Mouse (Mus musculus) gastrocnemius, adult 2 months (tissue): ENCODE results near the gene Gadd45b. TPM values are rescaled to one million over a fixed set of nuclear protein-coding genes. Genes with fewer than 3 reads are reported as not detected.

ENCODE experiments used
- DNase-seq: peaks from one replicate; pipeline ENCODE4 v3.0.0; 2022
- H3K27ac ChIP-seq: fragments of 200-600 bp; 2 replicates; pipeline ENCODE4 v1.8.1; 2022; ENCODE audit warnings: mild to moderate bottlenecking
- H3K4me3 ChIP-seq: fragments of 200-600 bp; 2 replicates; pipeline ENCODE4 v1.8.1; 2022; ENCODE audit warnings: mild to moderate bottlenecking, moderate library complexity
- CTCF ChIP-seq: fragments of 200-600 bp; IDR thresholded peaks from 2 replicates; pipeline ENCODE4 v1.8.1; 2022; ENCODE audit warnings: antibody characterized with exemption, mild to moderate bottlenecking, moderate library complexity
- intact Hi-C: fragments of 180-260 bp; cut with DNase I; formaldehyde crosslinking; loops from one replicate; pipeline ENCODE4 v1.15.1; 2025
- total RNA-seq, 2 experiments: library from RNA; stranded (reverse); gene quantifications; 2 replicates each; pipeline ENCODE4 v1.2.3; 2021

The Gadd45b gene
- total RNA-seq, 2 experiments from 2014 or later, result 23.6 to 28.4 TPM

- TF ChIP-seq CTCF, result peak; percentile 13; the same call in 1 of the 2 replicates
- Histone ChIP-seq H3K4me3 (no peak overlapping the region), H3K27ac (peak overlapping the region; percentile 89)
- DNase-seq, result peak; percentile 83
- intact Hi-C loops, result no loop called here
Measured at GRCm38 (mm10) chr10:80914253-80914656, 15.6 kb upstream of the Gadd45b start.

GRCm38 (mm10) chr10:80915260-80915659 is 14.6 kb upstream of the Gadd45b start:
- no peak for DNase-seq
- no peak overlapping the region for H3K4me3 ChIP-seq
- H3K27ac ChIP-seq, result no peak overlapping the region
- intact Hi-C loops, result no loop called here
- no peak for TF ChIP-seq CTCF

DNA sequence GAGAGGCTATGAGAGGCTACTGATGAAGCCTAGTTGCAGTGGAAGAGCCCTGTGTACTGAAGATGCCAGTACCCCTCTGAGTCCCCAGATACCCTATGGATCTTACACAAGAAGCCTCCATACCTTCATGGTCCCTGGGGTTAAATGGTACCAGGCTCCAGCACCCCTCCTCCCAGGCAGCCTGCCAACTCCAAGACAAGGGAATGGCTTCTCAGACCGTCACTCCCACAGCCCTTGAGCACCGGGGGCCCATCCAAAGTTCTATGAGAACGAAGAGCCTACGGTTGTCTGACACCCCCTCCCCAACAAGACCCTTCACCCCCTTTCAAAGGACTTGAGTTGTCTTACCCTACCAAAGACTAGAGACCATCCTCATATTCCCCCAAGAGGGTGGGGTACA is 14.1 kb upstream of the Gadd45b start:
- intact Hi-C loops, result no loop called here
- H3K27ac ChIP-seq, result no peak overlapping the region
- TF ChIP-seq CTCF, result no peak
- no peak for DNase-seq
- H3K4me3 ChIP-seq, result no peak overlapping the region

DNA sequence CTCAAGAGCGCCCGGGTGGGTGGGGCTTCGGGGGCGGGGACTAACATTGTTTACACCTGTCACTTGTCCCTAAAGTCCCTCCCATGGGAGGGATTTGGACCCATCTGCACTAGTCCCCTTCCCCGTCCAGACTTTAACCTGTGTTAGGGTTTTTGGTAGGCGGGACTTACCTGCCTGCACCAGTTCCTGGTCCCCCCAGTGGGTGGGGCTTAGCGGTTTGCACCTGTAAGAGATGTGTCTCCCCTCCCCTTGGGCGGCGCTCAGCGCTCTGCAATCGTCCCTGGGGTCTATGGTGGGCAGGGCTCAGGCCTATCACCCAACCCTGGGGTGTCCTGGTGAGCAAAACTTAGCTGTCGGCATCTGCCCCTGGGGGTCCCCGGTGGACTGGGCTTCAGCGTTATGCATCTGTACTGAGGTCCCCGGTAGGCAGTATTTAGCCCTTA is 12.5 kb upstream of the Gadd45b start:
- no peak for DNase-seq
- Histone ChIP-seq H3K4me3 (peak overlapping the region; percentile 95), H3K27ac (peak overlapping the region; percentile 84)
- no peak for TF ChIP-seq CTCF
- intact Hi-C loops, result no loop called here

- H3K27ac ChIP-seq, result peak within 1 kb of the TSS; percentile 84
- no peak; the same call in 1 of the 2 replicates for TF ChIP-seq CTCF
- peak; percentile 84 for DNase-seq
- intact Hi-C loops, result no loop called here
- H3K4me3 ChIP-seq, result peak within 1 kb of the TSS; percentile 95
Measured at GRCm38 (mm10) chr10:80917779-80918434, 12.0 kb upstream of the Gadd45b start, which contains the start of gene Lmnb2. Lmnb2 (minus strand) TSS chr10:80918245.

DNA sequence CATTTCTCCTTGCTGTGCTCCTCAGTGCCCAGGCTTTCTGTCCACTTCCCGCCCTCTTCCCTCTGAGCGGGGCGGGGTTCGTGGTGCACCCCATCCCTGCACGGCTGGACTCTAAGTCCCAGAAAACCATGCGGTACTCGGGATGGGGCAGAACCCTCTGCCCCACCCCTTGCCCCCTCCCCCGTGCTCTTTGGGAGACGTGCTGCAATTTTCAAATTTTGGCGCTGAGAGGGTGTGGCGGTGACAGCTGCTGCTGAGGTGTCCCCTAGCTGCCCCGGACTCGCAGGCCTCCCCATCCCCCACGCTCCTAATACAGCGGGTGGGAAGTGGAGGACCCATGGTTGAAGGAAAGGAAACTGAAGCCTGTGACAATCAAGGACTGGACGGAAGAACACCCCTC is 8.0 kb upstream of the Gadd45b start:
- TF ChIP-seq CTCF, result no peak
- peak; percentile 72 for DNase-seq
- Histone ChIP-seq H3K4me3 (peak overlapping the region; percentile 65), H3K27ac (peak overlapping the region; percentile 35; the same call in 1 of the 2 replicates)
- intact Hi-C loops, result loop anchor here (10.0 kb wide), 2 partner anchors 163 to 253 kb away; partner anchors contain the start of gene Eef2

DNA sequence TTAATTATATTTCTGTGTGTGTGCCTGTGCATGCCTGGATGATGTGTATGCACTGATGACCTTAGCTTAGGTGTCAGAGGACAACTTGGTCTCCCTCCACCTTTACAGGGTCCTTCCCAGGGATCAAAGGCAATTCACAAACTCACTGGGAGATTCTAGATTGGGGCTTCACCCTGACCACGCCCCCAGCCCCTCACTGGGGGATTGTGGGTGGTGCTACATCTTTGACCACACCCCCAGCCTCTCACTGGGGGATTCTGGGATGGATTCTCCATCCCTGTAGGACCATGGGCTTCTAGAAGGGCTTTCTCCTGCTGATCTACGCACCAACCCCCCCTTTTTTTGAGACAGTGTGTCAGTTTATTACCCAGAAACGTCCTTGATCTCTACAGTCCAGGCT is 4.4 kb upstream of the Gadd45b start:
- intact Hi-C loops, result loop anchor here (10.0 kb wide), 2 partner anchors 159 to 249 kb away; partner anchors contain the start of gene Eef2
- no peak for DNase-seq
- TF ChIP-seq CTCF, result no peak

GRCm38 (mm10) chr10:80928586-80929298 is 1.1 kb upstream of the Gadd45b start:
- peak; percentile 94 for DNase-seq
- Histone ChIP-seq H3K4me3 (peak overlapping the region; percentile 88), H3K27ac (peak overlapping the region; percentile 95)
- intact Hi-C loops, result loop anchor here (1.0 to 10.0 kb wide), 5 partner anchors 27 to 246 kb away; partner anchors contain the start of gene Eef2
- peak; percentile 83 for TF ChIP-seq CTCF

More for the DNA sequence above, 4.4 kb upstream of the Gadd45b start:
- Histone ChIP-seq H3K4me3 (no peak overlapping the region), H3K27ac (no peak overlapping the region)

GRCm38 (mm10) chr10:80930361-80931152 is 684 bp downstream of the Gadd45b start:
- no peak for TF ChIP-seq CTCF
- intact Hi-C loops, result no loop called here
- H3K4me3 ChIP-seq, result peak overlapping the region; percentile 88
- DNase-seq, result peak; percentile 77
- H3K27ac ChIP-seq, result peak overlapping the region; percentile 96

- peak; percentile 89 for DNase-seq
- H3K27ac ChIP-seq, result peak overlapping the region; percentile 96
Measured at GRCm38 (mm10) chr10:80931153-80931671, 1.3 kb downstream of the Gadd45b start.

GRCm38 (mm10) chr10:80931695-80932094 is 1.8 kb downstream of the Gadd45b start:
- peak; percentile 60 for DNase-seq
- intact Hi-C loops, result no loop called here
- Histone ChIP-seq H3K27ac (peak overlapping the region; percentile 96), H3K4me3 (peak overlapping the region; percentile 88)
- TF ChIP-seq CTCF, result no peak

More at GRCm38 (mm10) chr10:80931153-80931671, 1.3 kb downstream of the Gadd45b start:
- intact Hi-C loops, result no loop called here
- H3K4me3 ChIP-seq, result peak overlapping the region; percentile 88
- no peak; the same call in 1 of the 2 replicates for TF ChIP-seq CTCF

GRCm38 (mm10) chr10:80932206-80932605 is 2.3 kb downstream of the Gadd45b start:
- no peak for TF ChIP-seq CTCF
- Histone ChIP-seq H3K27ac (peak overlapping the region; percentile 96), H3K4me3 (peak overlapping the region; percentile 88)
- DNase-seq, result peak; percentile 56
- intact Hi-C loops, result no loop called here
